Mouse (Mus musculus): ENCODE results near the gene Cryba2.
A peak's percentile ranks its signal among the peaks of the same experiment; 100 is the strongest.

Cryba2 gene

GRCm38 (mm10) chr1:74884196-74885141 lies 8.5 kb downstream of the Cryba2 start:
- no peak for DNase-seq (ENCODE audit: low spot score in 2 of 2)

GRCm38 (mm10) chr1:74883441-74883840 lies 9.5 kb downstream of the Cryba2 start:
- DNase-seq (ENCODE audit: low spot score in 2 of 2): no peak

DNA sequence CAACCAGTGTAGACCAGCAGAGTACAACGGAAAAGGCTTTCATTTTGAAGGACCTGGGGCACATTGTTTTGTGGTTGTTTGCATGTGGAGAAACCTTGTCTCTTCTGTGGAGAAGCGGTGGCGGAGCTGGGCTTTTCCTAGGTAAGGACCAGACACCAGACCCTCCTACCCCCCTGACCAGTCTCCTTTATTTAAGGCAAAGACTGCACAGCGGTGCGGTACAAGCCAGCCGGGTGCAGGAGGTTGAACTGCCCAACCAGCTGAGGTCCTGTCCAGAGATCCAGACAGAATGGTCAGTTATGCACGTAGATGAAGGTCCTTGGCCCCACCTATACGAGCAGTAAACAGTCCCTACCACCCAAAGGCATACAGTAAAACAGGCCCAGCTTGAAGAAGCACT lies 10.1 kb downstream of the Cryba2 start:
- DNase-seq (ENCODE audit: low spot score in 2 of 2): no peak

GRCm38 (mm10) chr1:74882055-74882734 lies 10.7 kb downstream of the Cryba2 start:
- no peak for DNase-seq (ENCODE audit: low spot score in 2 of 2)

GRCm38 (mm10) chr1:74880785-74881360 lies 12.1 kb downstream of the Cryba2 start:
- DNase-seq (ENCODE audit: low spot score in 2 of 2): peak; percentile 69 to 71

DNA sequence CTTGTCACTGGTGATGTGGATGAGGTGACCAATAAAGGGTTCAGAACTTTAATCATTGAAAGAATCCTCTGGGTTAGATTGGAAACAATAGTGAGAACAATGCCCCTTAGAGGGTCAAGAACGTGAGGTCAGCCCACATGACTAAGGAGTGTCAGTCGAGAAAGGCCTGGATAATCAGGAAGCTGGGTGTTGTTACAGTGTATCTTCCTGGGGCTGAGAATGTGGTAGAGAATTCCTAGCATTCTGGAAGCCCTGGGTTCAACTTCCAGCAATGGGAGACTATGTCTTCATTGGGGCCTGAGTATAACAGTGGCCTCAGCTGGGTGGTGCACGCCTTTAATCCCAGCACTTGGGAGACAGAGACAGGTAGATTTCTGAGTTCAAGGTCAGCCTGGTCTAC lies 15.7 kb downstream of the Cryba2 start:
- DNase-seq (ENCODE audit: low spot score in 2 of 2): no peak

- DNase-seq (ENCODE audit: low spot score in 2 of 2): no peak
Measured at GRCm38 (mm10) chr1:74872218-74872617, 20.7 kb downstream of the Cryba2 start.

- DNase-seq (ENCODE audit: low spot score in 2 of 2): no peak
Measured at GRCm38 (mm10) chr1:74861783-74862182, 31.2 kb downstream of the Cryba2 start.

GRCm38 (mm10) chr1:74859223-74859984 lies 33.5 kb downstream of the Cryba2 start:
- peak in 1 of 2 experiments; percentile 48 for DNase-seq (ENCODE audit: low spot score in 2 of 2)

GRCm38 (mm10) chr1:74858805-74859204 lies 34.1 kb downstream of the Cryba2 start:
- peak in 1 of 2 experiments; percentile 25 for DNase-seq (ENCODE audit: low spot score in 2 of 2)

DNA sequence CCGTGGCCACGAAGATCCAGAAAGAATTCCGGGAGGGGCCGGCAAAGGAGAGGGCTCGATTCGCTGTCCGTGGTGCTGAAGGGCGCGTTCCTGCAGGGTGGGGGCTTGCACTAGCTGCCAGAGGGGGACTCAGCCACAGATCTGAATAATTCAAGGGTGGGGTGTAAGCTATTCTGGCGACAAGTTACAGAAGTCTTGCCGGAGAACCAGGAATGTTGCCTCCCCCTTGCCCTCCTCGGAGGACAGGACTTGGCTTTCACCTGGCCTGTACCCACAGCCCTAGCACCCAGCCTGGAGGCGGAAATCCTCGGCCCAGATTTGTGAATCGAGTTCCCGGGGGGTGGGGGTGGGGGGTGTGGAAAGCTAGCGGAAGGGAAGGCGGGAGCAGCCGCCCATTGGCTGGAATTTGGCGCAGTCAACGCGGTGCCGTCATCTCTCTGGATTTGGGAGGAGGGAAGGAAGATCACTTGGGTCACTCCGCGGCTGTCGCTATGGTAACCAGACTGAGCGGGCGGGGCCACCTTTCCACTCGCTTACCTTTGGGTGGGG lies 34.7 kb downstream of the Cryba2 start:
- peak; percentile 86 to 90 for DNase-seq (ENCODE audit: low spot score in 2 of 2)

DNA sequence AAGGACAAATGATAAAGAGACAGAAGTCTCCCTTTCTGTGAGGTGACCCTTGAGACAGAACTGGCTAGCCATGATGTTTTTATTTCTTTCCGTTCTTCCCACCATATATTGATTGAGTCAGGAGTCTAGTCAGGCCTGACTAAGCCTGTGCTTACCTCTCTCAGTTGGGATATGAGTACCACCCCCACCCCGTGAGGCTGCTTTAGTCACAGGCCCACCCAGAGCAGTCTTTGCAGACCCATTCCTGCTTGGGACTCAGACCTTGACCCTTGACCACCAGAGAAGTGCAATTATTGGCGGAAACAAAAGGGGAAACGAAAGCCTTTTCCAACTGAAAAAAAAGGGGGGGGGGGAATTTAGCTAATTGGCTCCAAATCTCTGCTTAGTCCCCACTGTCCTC lies 35.3 kb downstream of the Cryba2 start:
- no peak for DNase-seq (ENCODE audit: low spot score in 2 of 2)

DNA sequence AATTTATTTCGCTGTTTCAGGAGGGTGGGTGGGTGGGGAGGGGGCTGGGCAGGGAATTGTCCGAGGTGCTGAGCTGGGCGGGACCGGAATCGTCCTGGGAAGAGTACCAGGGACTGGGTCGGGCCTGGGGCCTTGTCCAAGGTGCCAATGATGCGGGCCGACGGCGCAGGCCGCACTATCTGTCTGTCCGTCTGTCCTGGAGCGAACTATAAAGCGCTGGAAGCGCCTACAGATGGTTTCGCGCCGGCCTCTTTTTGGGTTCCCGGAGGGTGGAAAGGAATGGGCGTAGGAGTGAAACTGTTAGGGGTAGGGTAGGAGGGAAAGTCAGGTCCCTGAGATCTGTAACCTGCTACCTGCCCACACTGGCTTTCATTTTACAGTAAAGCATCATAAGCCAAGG lies 35.7 kb downstream of the Cryba2 start:
- peak in 1 of 2 experiments; percentile 33 for DNase-seq (ENCODE audit: low spot score in 2 of 2)

DNA sequence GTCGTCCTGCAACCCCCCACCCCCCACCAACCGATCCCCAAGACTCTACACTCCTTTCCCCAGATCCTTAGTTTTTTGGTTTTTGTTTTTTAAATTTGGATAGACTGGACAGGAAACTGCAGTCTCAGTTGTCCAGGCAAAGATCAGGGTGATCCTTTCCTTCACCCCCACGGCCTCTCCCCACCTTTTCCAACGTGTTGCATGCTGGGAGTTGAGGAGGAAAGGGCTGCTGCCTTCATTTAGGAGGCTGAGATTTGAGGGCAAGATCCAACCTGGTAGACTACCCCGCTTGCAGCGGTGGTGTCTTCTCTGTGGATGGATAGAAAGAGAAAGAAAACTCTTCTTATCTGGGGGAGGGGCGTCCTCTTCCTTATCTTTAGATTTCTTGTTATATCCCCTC lies 36.2 kb downstream of the Cryba2 start:
- DNase-seq (ENCODE audit: low spot score in 2 of 2): no peak

DNA sequence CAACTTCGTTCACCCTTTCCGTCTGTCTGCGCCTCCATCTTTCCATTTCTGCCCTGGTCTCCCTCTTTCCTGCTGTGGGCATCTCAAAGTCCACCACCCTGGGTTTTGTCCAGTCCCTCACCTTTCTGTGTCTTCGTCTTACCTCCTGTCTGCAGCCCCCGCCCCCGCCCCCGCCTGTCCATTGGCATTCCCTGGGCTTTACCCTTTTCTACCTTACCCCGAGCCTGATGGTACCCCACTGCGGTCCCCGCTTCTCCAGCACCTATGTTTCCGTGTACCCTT lies 36.6 kb downstream of the Cryba2 start:
- no peak for DNase-seq (ENCODE audit: low spot score in 2 of 2)

GRCm38 (mm10) chr1:74855651-74856438 lies 37.1 kb downstream of the Cryba2 start:
- DNase-seq (ENCODE audit: low spot score in 2 of 2): peak in 1 of 2 experiments; percentile 31

- no peak for DNase-seq (ENCODE audit: low spot score in 2 of 2)
Measured at GRCm38 (mm10) chr1:74855156-74855555, 37.8 kb downstream of the Cryba2 start.

GRCm38 (mm10) chr1:74854306-74855056 lies 38.5 kb downstream of the Cryba2 start, which contains the start of gene Cdk5r2:
Gene Cdk5r2 (plus strand): TSS chr1:74854934.
- peak; percentile 92 to 97 for DNase-seq (ENCODE audit: low spot score in 2 of 2)

DNA sequence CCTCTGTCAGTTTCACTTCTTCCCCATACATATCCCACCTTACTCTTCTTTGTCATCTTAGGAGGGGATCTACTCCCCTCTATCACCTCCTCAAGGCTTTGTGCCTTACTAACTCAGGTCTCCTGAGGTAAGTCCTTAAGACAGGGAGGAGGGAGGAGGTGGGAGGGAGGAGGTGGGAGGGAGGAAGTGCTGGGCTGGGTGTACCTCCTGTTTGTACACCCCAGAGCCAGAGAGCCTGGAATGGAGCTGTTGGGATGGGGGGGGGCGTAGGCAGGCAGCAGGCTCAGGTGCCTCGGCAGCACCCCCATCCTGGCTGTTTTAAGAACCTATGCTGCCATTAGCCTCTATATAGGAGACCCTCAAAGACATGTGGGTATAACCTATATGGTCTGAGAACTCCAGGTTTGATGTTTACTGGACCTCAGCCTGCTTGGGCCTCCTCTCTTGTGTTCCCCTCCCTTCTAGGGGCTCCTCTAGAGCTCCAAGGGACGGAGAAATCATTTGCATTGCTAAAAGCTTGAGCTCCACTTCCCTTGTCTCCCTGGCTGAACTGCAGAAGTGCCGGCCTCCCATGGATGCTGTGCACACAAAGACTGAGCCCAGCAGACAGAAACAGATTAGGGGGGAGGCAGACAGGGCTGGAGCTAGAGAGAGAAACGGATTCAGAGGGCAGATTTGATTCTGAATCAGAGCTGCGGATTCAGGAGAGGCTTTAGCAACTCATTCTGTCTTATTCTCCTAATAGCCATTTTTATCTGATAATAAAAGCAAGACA lies 41.8 kb downstream of the Cryba2 start:
- peak; percentile 63 to 64 for DNase-seq (ENCODE audit: low spot score in 2 of 2)

All from frontal cortex, postnatal 36 days (tissue).